Mouse (Mus musculus) spleen, adult 2 months (tissue): ENCODE data around the gene Gm38655. TPM values are rescaled to one million over a fixed set of nuclear protein-coding genes. Genes with fewer than 3 reads are reported as not detected.
A peak's percentile ranks its signal among the peaks of the same experiment; 100 is the strongest.
"Not testable (repeated sequence)": the region's sequence is repeated elsewhere in the genome, so short reads cannot be mapped to it uniquely, and the experiment has no call there.

Source experiments
- DNase-seq, 2 experiments: peaks; one replicate each; pipeline versions ENCODE4 v3.0.0 to v3.0.0-alpha.2; 2012 to 2021; ENCODE audit warnings: low spot score in 2 of 2, low read depth in 1 of 2
- H3K27ac ChIP-seq: fragments of 200-500 bp; 2 replicates; pipeline ENCODE4 v1.5.1; 2012; ENCODE audit warnings: low read length, inconsistent platforms; ENCODE audit not compliant: insufficient read depth
- H3K27me3 ChIP-seq: fragments of 200-500 bp; 2 replicates; pipeline ENCODE4 v1.6.1; 2012; ENCODE audit warnings: mild to moderate bottlenecking, moderate library complexity, low read length, inconsistent platforms; ENCODE audit not compliant: control insufficient read depth, insufficient read depth
- H3K36me3 ChIP-seq: fragments of 200-500 bp; 2 replicates; pipeline ENCODE4 v1.6.1; 2012; ENCODE audit warnings: mild to moderate bottlenecking, low read length, inconsistent platforms; ENCODE audit not compliant: control insufficient read depth, insufficient read depth
- H3K4me1 ChIP-seq: fragments of 200-500 bp; 2 replicates; pipeline ENCODE4 v1.6.1; 2011; ENCODE audit warnings: inconsistent platforms; ENCODE audit not compliant: control insufficient read depth, insufficient read depth, insufficient read length
- H3K4me3 ChIP-seq: fragments of 200-500 bp; 2 replicates; pipeline ENCODE4 v1.5.1; 2011; ENCODE audit warnings: mild to moderate bottlenecking, inconsistent platforms; ENCODE audit not compliant: insufficient read depth, insufficient read length; ENCODE audit errors: extremely low read depth
- CTCF ChIP-seq: fragments of 200-500 bp; IDR thresholded peaks from 2 replicates; pipeline ENCODE4 v1.5.1; 2011; ENCODE audit warnings: mild to moderate bottlenecking, inconsistent platforms; ENCODE audit not compliant: insufficient read depth, insufficient read length, insufficient replicate concordance; ENCODE audit errors: extremely low read depth
- POLR2A ChIP-seq: fragments of 200-500 bp; IDR thresholded peaks from 2 replicates; pipeline ENCODE4 v1.6.1; 2011; ENCODE audit warnings: low read depth, low read length, inconsistent platforms
- WGBS: fragments of 180-500 bp; shearing (Covaris S2); methylation state at CpG from one replicate; pipeline ENCODE4 v1.1.7; 2018; 5-methylcytosine and 5-hydroxymethylcytosine counted together
- polyA plus RNA-seq: library from polyadenylated mRNA; depleted of rRNA; stranded (reverse); fragments of >200 nt; gene quantifications from 2 replicates; pipeline ENCODE4 v1.2.3, GENCODE M21; 2012; rRNA removed

Gene Gm38655
- polyA plus RNA-seq, 1 experiment, result not detected

DNA sequence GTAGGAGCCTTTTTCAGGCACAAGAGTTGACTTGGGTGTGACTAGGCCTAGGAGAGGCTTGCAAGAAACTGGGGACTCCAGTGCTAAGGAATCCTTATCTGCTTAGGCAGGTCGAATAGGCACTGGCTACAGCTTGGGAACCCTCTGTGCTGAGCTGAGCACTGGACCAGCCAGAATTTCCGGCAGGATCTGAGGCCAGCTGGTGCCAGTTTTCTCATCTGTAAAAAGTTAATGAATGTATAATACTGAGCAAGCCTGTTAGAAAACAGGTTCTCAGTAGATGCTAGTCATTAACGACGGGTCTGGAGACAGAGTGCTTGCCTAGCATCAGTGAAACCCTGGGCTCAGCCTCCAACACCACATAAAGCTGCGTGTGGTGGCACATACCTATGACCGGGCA lies 39.6 kb downstream of the Gm38655 start:
- no peak for TF ChIP-seq POLR2A
- no peak for TF ChIP-seq CTCF
- H3K4me1 ChIP-seq, result peaks cover 4% of the 10 kb centered on the region; the same call in 1 of the 2 replicates
- H3K4me3 ChIP-seq, result no peak overlapping the region
- no peaks in the 10 kb centered on the region; the same call in 1 of the 2 replicates for H3K36me3 ChIP-seq
- no peak overlapping the region for H3K27ac ChIP-seq
- no peaks in the 10 kb centered on the region for H3K27me3 ChIP-seq
- WGBS, result 90% methylated on average over 6 of the region's 6 CpGs
- DNase-seq, result no peak

DNA sequence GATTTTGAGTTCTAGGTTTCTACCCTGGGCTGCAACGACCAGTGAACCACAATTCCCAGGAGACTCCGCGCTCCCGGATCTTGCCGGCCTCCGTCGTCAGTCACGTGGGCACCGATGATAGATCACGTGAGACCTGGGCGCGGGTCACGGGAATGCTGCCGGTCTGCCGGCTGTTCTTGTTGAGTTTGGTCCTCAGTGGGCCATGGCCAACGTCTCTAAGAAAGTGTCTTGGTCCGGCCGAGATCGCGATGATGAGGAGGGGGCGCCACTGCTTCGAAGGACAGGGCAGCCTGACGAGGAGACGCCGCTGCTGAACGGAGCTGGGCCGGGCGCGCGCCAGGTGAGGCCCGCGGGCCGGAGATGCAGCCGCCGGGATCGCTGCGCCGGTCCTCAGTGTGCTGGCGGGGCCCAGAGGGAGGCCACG lies 42.0 kb downstream of the Gm38655 start, which contains the start of gene Clcn7:
Clcn7 (plus strand) TSS at position 117 of the 424 bp plus-strand sequence.
- Histone ChIP-seq H3K36me3 (no peaks in the 10 kb centered on the region; the same call in 1 of the 2 replicates), H3K4me3 (peak within 1 kb of the TSS; percentile 88), H3K27ac (peak within 1 kb of the TSS; percentile 30; the same call in 1 of the 2 replicates), H3K27me3 (no peaks in the 10 kb centered on the region), H3K4me1 (peaks cover 4% of the 10 kb centered on the region; the same call in 1 of the 2 replicates)
- peak; percentile 70 to 90 for DNase-seq
- WGBS, result under 1% methylated on average over 40 of the region's 40 CpGs
- peak; percentile 30; the same call in 1 of the 2 replicates for TF ChIP-seq POLR2A
- no peak for TF ChIP-seq CTCF

- H3K27ac ChIP-seq, result no peak overlapping the region
- WGBS, result 97% methylated on average over 1 of the region's 1 CpGs
- TF ChIP-seq POLR2A (no peak), CTCF (no peak)
Measured at GRCm38 (mm10) chr17:25130060-25130459, 45.2 kb downstream of the Gm38655 start.

DNA sequence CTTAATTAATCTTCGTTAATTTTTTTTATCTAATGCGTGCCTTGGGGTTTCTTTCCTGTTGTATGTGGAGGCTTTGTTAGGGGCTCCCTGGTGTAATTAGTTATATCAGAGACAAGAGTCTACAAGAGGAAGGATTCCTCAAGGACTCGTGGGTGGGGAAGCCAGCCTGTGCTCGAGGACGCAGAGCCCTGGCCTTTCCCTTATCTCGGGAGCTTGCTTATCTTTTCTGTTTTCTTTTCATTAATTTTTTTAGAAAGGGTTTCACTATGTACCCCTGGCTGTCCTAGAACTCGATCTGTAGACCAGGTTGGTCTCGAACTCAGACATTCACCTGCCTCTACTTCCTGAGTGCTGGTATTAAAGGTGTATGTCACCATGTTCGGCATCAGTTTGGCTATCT lies 47.6 kb downstream of the Gm38655 start:
- no peaks in the 10 kb centered on the region for H3K4me1 ChIP-seq
- no peak for DNase-seq
- H3K4me3 ChIP-seq, result no peak overlapping the region
- H3K27me3 ChIP-seq, result 0 out of 2 replicates have a peak, but pooled peaks cover 1% of the 10 kb centered on the region
- H3K27ac ChIP-seq, result no peak overlapping the region; the same call in 1 of the 2 replicates
- no peaks in the 10 kb centered on the region for H3K36me3 ChIP-seq
- no peak for TF ChIP-seq CTCF
- no peak for TF ChIP-seq POLR2A
- 73% methylated on average over 9 of the region's 9 CpGs for WGBS

More at GRCm38 (mm10) chr17:25130060-25130459, 45.2 kb downstream of the Gm38655 start:
- Histone ChIP-seq H3K36me3 (no peaks in the 10 kb centered on the region), H3K27me3 (no peaks in the 10 kb centered on the region), H3K4me1 (peaks cover 4% of the 10 kb centered on the region; the same call in 1 of the 2 replicates), H3K4me3 (no peak overlapping the region)
- no peak for DNase-seq

- no peak for DNase-seq
- TF ChIP-seq CTCF, result no peak
- TF ChIP-seq POLR2A, result no peak
- H3K27ac ChIP-seq, result peak overlapping the region; percentile 2; the same call in 1 of the 2 replicates
- H3K4me1 ChIP-seq, result no peaks in the 10 kb centered on the region
- 0 out of 2 replicates have a peak, but pooled peaks cover 1% of the 10 kb centered on the region for H3K27me3 ChIP-seq
- no peak overlapping the region for H3K4me3 ChIP-seq
- WGBS, result 59% methylated on average over 8 of the region's 8 CpGs
- no peaks in the 10 kb centered on the region for H3K36me3 ChIP-seq
Measured at GRCm38 (mm10) chr17:25127079-25127478, 48.2 kb downstream of the Gm38655 start.

DNA sequence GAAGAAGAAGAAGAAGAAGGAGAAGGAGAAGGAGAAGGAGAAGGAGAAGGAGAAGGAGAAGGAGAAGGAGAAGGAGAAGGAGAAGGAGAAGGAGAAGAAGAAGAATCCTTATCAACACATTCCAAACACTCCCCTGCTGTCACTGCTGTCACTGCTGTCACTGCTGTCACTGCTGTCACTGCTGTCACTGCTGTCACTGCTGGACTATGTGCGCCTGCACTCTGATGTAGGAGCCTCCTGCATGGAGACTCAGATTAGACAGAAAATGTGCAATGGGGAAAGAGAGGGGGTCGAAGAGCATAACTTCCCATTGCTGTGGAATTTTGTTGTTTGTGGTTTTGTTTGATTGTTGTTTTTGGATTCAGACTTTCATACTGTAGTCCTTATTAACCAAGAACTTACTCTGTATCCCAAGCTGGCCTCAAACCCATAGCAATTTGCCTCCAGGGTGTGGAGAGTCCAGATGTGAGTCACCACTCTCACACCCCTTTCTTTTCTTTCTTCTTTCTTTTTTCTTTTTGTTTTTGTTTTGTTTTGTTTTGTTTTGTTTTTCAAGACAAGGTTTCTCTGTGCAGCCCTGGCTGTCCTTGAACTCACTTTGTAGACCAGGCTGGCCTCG lies 49.7 kb downstream of the Gm38655 start:
- DNase-seq, H3K27ac ChIP-seq, H3K4me1 ChIP-seq, H3K4me3 ChIP-seq, H3K36me3 ChIP-seq, H3K27me3 ChIP-seq: not testable (repeated sequence)
- 74% methylated on average over 3 of the region's 3 CpGs for WGBS

DNA sequence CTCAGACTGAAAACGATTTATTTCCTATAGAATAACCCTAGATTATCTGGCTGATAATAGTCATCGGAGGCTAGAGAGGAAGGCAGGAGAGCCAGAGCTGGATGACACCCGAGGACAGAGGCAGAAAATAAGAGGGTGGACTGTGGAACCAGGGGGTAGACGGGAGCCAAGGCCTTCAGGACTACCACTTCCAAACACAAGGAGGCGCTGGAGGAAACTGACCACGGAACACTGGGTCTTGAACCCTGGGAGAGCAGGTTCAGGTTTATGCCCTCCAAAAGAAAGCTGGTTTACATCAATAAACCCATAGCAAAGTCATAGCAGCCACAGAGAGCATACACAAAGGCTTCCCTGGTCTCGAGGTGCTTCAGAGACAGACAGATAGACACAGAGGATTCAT lies 51.3 kb downstream of the Gm38655 start:
- H3K4me1 ChIP-seq, result no peaks in the 10 kb centered on the region
- 34% methylated on average over 7 of the region's 7 CpGs for WGBS
- 0 out of 2 replicates have a peak, but pooled peaks cover 1% of the 10 kb centered on the region for H3K27me3 ChIP-seq
- DNase-seq, result peak in 1 of 2 experiments; percentile 26
- no peaks in the 10 kb centered on the region for H3K36me3 ChIP-seq
- TF ChIP-seq CTCF (peak; percentile 36; the same call in 1 of the 2 replicates), POLR2A (no peak)
- no peak overlapping the region for H3K27ac ChIP-seq
- H3K4me3 ChIP-seq, result no peak overlapping the region

Other genes with a start within 250 kb of the Gm38655 start
- gene Mapk8ip3, start 238.5 kb downstream of the Gm38655 start, polyA plus RNA-seq, result 127 and 135 TPM in 2 replicates
- gene Jpt2, start 214.8 kb downstream of the Gm38655 start, polyA plus RNA-seq, result 8.6 and 10.5 TPM in 2 replicates
- 12.6 and 15.3 TPM in 2 replicates for gene Cramp1l, start 159.7 kb downstream of the Gm38655 start, polyA plus RNA-seq
- gene Ift140, start 159.4 kb downstream of the Gm38655 start, polyA plus RNA-seq, result 31.5 and 33.2 TPM in 2 replicates
- gene Tmem204, start 91.9 kb downstream of the Gm38655 start, polyA plus RNA-seq, result 37.6 and 46.7 TPM in 2 replicates
- gene Telo2, start 59.5 kb downstream of the Gm38655 start, polyA plus RNA-seq, result 20.7 and 22.6 TPM in 2 replicates
- gene Ptx4, start 54.7 kb downstream of the Gm38655 start, polyA plus RNA-seq, result not detected in 2 replicates
- 27.0 and 29.9 TPM in 2 replicates for gene Clcn7, start 42.1 kb downstream of the Gm38655 start, polyA plus RNA-seq
- 0.04 TPM in 1 of 2 replicates, not detected in the other for gene Ccdc154, start 13.0 kb downstream of the Gm38655 start, polyA plus RNA-seq
- gene BC003965, start 9.1 kb upstream of the Gm38655 start, polyA plus RNA-seq, result 9.1 and 10.0 TPM in 2 replicates
- 30.4 and 32.0 TPM in 2 replicates for gene Unkl, start 12.9 kb upstream of the Gm38655 start, polyA plus RNA-seq
- gene Gnptg, start 64.7 kb upstream of the Gm38655 start, polyA plus RNA-seq, result 22.4 and 25.6 TPM in 2 replicates
- 13.1 and 15.7 TPM in 2 replicates for gene Tsr3, start 64.7 kb upstream of the Gm38655 start, polyA plus RNA-seq
- 23.1 and 23.8 TPM in 2 replicates for gene Baiap3, start 80.9 kb upstream of the Gm38655 start, polyA plus RNA-seq
- gene Ube2i, start 99.2 kb upstream of the Gm38655 start, polyA plus RNA-seq, result 95.2 and 102 TPM in 2 replicates
- 2.5 and 2.7 TPM in 2 replicates for gene Prss34, start 122.9 kb upstream of the Gm38655 start, polyA plus RNA-seq
- not detected in 2 replicates for gene Prss28, start 133.2 kb upstream of the Gm38655 start, polyA plus RNA-seq
- gene Prss29, start 143.2 kb upstream of the Gm38655 start, polyA plus RNA-seq, result 0.26 and 0.32 TPM in 2 replicates
- gene Tpsab1, start 170.1 kb upstream of the Gm38655 start, polyA plus RNA-seq, result 0.11 TPM in 1 of 2 replicates, not detected in the other
- gene Tpsb2, start 190.8 kb upstream of the Gm38655 start, polyA plus RNA-seq, result 1.2 and 1.6 TPM in 2 replicates
- gene Tpsg1, start 193.8 kb upstream of the Gm38655 start, polyA plus RNA-seq, result 0.09 TPM in 1 of 2 replicates, not detected in the other